Mouse (Mus musculus): ENCODE data around the gene Shld2. TPM values are rescaled to one million over a fixed set of nuclear protein-coding genes. Genes with fewer than 3 reads are reported as not detected.
"Not testable (repeated sequence)": the region's sequence is repeated elsewhere in the genome, so short reads cannot be mapped to it uniquely, and the experiment has no call there.

Gene Shld2
- total RNA-seq, 1 experiment from 2014 or later, result 29.7 TPM

- ATAC-seq (ENCODE audit: extremely low read depth, insufficient number of reproducible peaks, low FRiP score, poor library complexity, severe bottlenecking), result no peak
These were observed 17.3 kb upstream of the Shld2 start for GRCm38 (mm10) chr14:34327618-34328017.

- no peak for ATAC-seq (ENCODE audit: extremely low read depth, insufficient number of reproducible peaks, low FRiP score, poor library complexity, severe bottlenecking)
These were observed 16.3 kb upstream of the Shld2 start for GRCm38 (mm10) chr14:34326606-34327005.

GRCm38 (mm10) chr14:34323576-34324085 lies 13.3 kb upstream of the Shld2 start:
- no peak for ATAC-seq (ENCODE audit: extremely low read depth, insufficient number of reproducible peaks, low FRiP score, poor library complexity, severe bottlenecking)

GRCm38 (mm10) chr14:34318113-34318512 lies 7.8 kb upstream of the Shld2 start:
- ATAC-seq (ENCODE audit: extremely low read depth, insufficient number of reproducible peaks, low FRiP score, poor library complexity, severe bottlenecking), result no peak

- ATAC-seq (ENCODE audit: extremely low read depth, insufficient number of reproducible peaks, low FRiP score, poor library complexity, severe bottlenecking), result no peak
These were observed 7.1 kb upstream of the Shld2 start for GRCm38 (mm10) chr14:34317431-34317830.

GRCm38 (mm10) chr14:34316346-34316745 lies 6.1 kb upstream of the Shld2 start:
- no peak for ATAC-seq (ENCODE audit: extremely low read depth, insufficient number of reproducible peaks, low FRiP score, poor library complexity, severe bottlenecking)

GRCm38 (mm10) chr14:34314796-34315195 lies 4.5 kb upstream of the Shld2 start:
- no peak for ATAC-seq (ENCODE audit: extremely low read depth, insufficient number of reproducible peaks, low FRiP score, poor library complexity, severe bottlenecking)

- ATAC-seq (ENCODE audit: extremely low read depth, insufficient number of reproducible peaks, low FRiP score, poor library complexity, severe bottlenecking), result not testable (repeated sequence)
These were observed 4.1 kb upstream of the Shld2 start for GRCm38 (mm10) chr14:34314383-34314782.

GRCm38 (mm10) chr14:34313612-34314011 lies 3.3 kb upstream of the Shld2 start:
- no peak for ATAC-seq (ENCODE audit: extremely low read depth, insufficient number of reproducible peaks, low FRiP score, poor library complexity, severe bottlenecking)

GRCm38 (mm10) chr14:34312339-34313048 lies 2.2 kb upstream of the Shld2 start:
- no peak for ATAC-seq (ENCODE audit: extremely low read depth, insufficient number of reproducible peaks, low FRiP score, poor library complexity, severe bottlenecking)

- ATAC-seq (ENCODE audit: extremely low read depth, insufficient number of reproducible peaks, low FRiP score, poor library complexity, severe bottlenecking), result no peak
These were observed 1.4 kb upstream of the Shld2 start for GRCm38 (mm10) chr14:34311691-34312090.

GRCm38 (mm10) chr14:34311021-34311631 lies 833 bp upstream of the Shld2 start:
- peak; percentile 15; the same call in 1 of the 2 replicates for ATAC-seq (ENCODE audit: extremely low read depth, insufficient number of reproducible peaks, low FRiP score, poor library complexity, severe bottlenecking)

GRCm38 (mm10) chr14:34309907-34310233 lies 423 bp downstream of the Shld2 start:
- ATAC-seq (ENCODE audit: extremely low read depth, insufficient number of reproducible peaks, low FRiP score, poor library complexity, severe bottlenecking), result no peak

- ATAC-seq (ENCODE audit: extremely low read depth, insufficient number of reproducible peaks, low FRiP score, poor library complexity, severe bottlenecking), result no peak
These were observed 1.0 kb downstream of the Shld2 start for GRCm38 (mm10) chr14:34309266-34309665.

GRCm38 (mm10) chr14:34303265-34303680 lies 7.0 kb downstream of the Shld2 start:
- no peak for ATAC-seq (ENCODE audit: extremely low read depth, insufficient number of reproducible peaks, low FRiP score, poor library complexity, severe bottlenecking)

GRCm38 (mm10) chr14:34302681-34303242 lies 7.5 kb downstream of the Shld2 start:
- ATAC-seq (ENCODE audit: extremely low read depth, insufficient number of reproducible peaks, low FRiP score, poor library complexity, severe bottlenecking), result no peak

GRCm38 (mm10) chr14:34298871-34299700 lies 11.2 kb downstream of the Shld2 start:
- ATAC-seq (ENCODE audit: extremely low read depth, insufficient number of reproducible peaks, low FRiP score, poor library complexity, severe bottlenecking), result no peak

GRCm38 (mm10) chr14:34297634-34298033 lies 12.7 kb downstream of the Shld2 start:
- ATAC-seq (ENCODE audit: extremely low read depth, insufficient number of reproducible peaks, low FRiP score, poor library complexity, severe bottlenecking), result no peak

- ATAC-seq (ENCODE audit: extremely low read depth, insufficient number of reproducible peaks, low FRiP score, poor library complexity, severe bottlenecking), result 0 out of 2 replicates have a peak, but pooled peaks have one; percentile 45
These were observed 13.3 kb downstream of the Shld2 start for GRCm38 (mm10) chr14:34297038-34297437.

All from neutrophil, adult 5-6 weeks (primary cell).